Mouse (Mus musculus): ENCODE results near the gene Stxbp4. TPM values are rescaled to one million over a fixed set of nuclear protein-coding genes. Genes with fewer than 3 reads are reported as not detected.

Gene Stxbp4
- 6.4 and 6.7 TPM in 2 replicates for polyA plus RNA-seq (2015; fragmentation: Nextera tagmentation; extraction: Ambion mirVana)

- H3K27me3 ChIP-seq, result no peaks in the 10 kb centered on the region
- no peaks in the 10 kb centered on the region for H3K9me3 ChIP-seq (replicated peaks)
- peak within 1 kb of the TSS; percentile 81 for H3K4me2 ChIP-seq
- H3K27ac ChIP-seq (replicated peaks), result peak within 1 kb of the TSS; percentile 92
- H3K9ac ChIP-seq, result peak within 1 kb of the TSS; percentile 98
- H3K36me3 ChIP-seq (replicated peaks), result peaks cover 24% of the 10 kb centered on the region
- H3K4me1 ChIP-seq (replicated peaks), result peaks cover 38% of the 10 kb centered on the region
- peak within 1 kb of the TSS; percentile 98 for H3K4me3 ChIP-seq (replicated peaks)
- WGBS (ENCODE audit: insufficient replicate concordance), result under 1% methylated on average over 48 of the region's 48 CpGs
- peak; percentile 92 for ATAC-seq (ENCODE audit: insufficient read depth)
These were observed at the start of gene Stxbp4, which contains the start of gene Cox11 for GRCm38 (mm10) chr11:90637440-90638311. TSS of gene Stxbp4 (minus strand) at chr11:90638084. TSS of gene Cox11 (plus strand) at chr11:90638173.

DNA sequence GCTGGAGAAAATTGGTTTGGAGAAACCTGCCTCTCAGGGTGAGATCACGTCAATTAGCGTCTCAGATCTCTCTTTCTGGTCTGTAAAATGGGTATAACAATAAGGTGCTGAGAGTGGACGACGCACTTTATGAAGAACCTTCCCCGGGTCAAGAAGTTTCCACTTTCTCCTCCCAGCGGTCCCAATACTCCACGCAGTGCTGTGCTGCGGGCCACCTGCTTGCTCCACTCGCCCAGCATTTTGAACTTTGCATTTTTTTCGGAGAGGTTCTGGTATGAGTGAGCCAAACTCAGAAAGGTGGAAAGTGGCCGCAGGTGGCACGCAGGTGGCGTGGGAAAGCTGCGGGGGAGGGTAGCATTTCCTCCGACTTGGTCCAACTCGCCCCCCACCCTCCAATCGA, 49.2 kb upstream of the Stxbp4 start:
- H3K9me3 ChIP-seq (replicated peaks), result no peaks in the 10 kb centered on the region
- H3K4me1 ChIP-seq (replicated peaks), result peaks cover 49% of the 10 kb centered on the region
- WGBS (ENCODE audit: insufficient replicate concordance), result under 1% methylated on average over 17 of the region's 17 CpGs
- peak overlapping the region; percentile 81 for H3K9ac ChIP-seq
- ATAC-seq (ENCODE audit: insufficient read depth), result peak; percentile 79
- H3K27ac ChIP-seq (replicated peaks), result peak overlapping the region; percentile 81
- peak overlapping the region; percentile 94 for H3K4me2 ChIP-seq
- peak overlapping the region; percentile 84 for H3K4me3 ChIP-seq (replicated peaks)
- H3K27me3 ChIP-seq, result no peaks in the 10 kb centered on the region
- peaks cover 27% of the 10 kb centered on the region for H3K36me3 ChIP-seq (replicated peaks)

DNA sequence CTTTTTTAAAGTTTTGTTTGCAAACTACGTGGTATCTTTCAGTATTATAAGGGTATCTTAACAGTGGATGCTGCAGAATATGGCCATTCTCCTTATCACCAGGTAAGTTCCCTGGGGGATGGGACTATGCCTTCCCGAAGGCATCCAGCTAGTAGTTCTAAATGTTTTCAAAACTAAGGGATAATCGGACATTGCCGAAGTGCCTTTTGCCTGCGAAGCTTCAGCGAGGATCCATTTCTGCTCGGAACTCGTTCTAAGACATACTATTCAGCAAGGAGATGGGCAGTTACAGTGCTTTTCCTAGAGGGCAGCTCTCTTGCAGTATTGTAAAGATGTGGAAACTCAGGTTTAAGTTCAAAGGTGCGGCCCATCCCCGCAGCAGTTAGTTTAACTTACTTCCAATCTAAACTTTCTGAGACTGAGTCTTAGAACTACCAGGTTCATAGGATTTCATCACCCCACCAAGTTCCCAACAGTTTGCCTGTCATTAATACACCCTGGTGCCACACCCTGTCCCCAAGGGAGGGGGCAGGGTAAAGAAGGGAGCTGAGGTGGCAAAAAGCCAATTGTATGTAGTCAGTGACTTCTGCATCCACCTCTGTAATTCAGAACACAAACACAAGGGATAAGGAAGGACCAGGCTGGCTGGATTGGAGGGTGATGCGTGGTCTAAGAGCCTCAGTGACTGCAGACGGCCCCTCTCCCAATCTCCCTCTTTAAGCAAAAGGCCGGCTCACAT, 48.6 kb upstream of the Stxbp4 start:
- peaks cover 46% of the 10 kb centered on the region for H3K4me1 ChIP-seq (replicated peaks)
- no peaks in the 10 kb centered on the region for H3K9me3 ChIP-seq (replicated peaks)
- H3K9ac ChIP-seq, result peak overlapping the region; percentile 81
- H3K36me3 ChIP-seq (replicated peaks), result peaks cover 31% of the 10 kb centered on the region
- H3K4me3 ChIP-seq (replicated peaks), result peak overlapping the region; percentile 84
- peak overlapping the region; percentile 81 for H3K27ac ChIP-seq (replicated peaks)
- H3K27me3 ChIP-seq, result no peaks in the 10 kb centered on the region
- WGBS (ENCODE audit: insufficient replicate concordance), result 59% methylated on average over 13 of the region's 13 CpGs
- peak overlapping the region; percentile 94 for H3K4me2 ChIP-seq
- ATAC-seq (ENCODE audit: insufficient read depth), result peak; percentile 70

DNA sequence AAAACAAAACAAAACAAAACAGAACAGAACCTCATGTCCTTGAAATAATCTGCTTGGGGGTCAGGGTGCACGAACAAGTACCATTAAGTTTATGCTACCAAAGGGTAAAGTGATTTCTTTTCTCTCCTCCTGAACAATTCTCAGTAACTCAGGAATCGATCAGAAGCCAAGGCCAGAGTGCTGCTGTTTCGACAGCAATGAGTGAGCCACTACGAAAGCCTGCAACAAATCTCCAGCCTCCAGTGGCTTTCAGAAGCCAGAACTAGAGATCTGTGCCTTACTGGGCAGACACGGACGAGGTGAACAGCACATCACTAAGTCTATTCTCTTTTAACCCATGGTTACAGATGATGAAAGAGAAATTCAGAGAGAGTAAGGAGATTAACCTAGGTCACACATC, 47.3 kb upstream of the Stxbp4 start:
- no peaks in the 10 kb centered on the region for H3K9me3 ChIP-seq (replicated peaks)
- H3K4me1 ChIP-seq (replicated peaks), result peaks cover 38% of the 10 kb centered on the region
- H3K36me3 ChIP-seq (replicated peaks), result peaks cover 44% of the 10 kb centered on the region
- H3K27me3 ChIP-seq, result no peaks in the 10 kb centered on the region
- H3K27ac ChIP-seq (replicated peaks), result no peak overlapping the region
- 60% methylated on average over 6 of the region's 6 CpGs for WGBS (ENCODE audit: insufficient replicate concordance)
- peak overlapping the region; percentile 20; the same call in 1 of the 2 replicates for H3K9ac ChIP-seq
- H3K4me3 ChIP-seq (replicated peaks), result 0 out of 2 replicates have a peak overlapping the region, but pooled peaks have one; percentile 84
- H3K4me2 ChIP-seq, result peak overlapping the region; percentile 94
- ATAC-seq (ENCODE audit: insufficient read depth), result no peak

GRCm38 (mm10) chr11:90684765-90685164, 46.9 kb upstream of the Stxbp4 start:
- H3K27ac ChIP-seq (replicated peaks), result no peak overlapping the region

GRCm38 (mm10) chr11:90681171-90681570, 43.3 kb upstream of the Stxbp4 start:
- ATAC-seq (ENCODE audit: insufficient read depth), result no peak
- no peak overlapping the region for H3K27ac ChIP-seq (replicated peaks)
- H3K4me1 ChIP-seq (replicated peaks), result peaks cover 47% of the 10 kb centered on the region
- H3K36me3 ChIP-seq (replicated peaks), result peaks cover 78% of the 10 kb centered on the region
- no peaks in the 10 kb centered on the region for H3K9me3 ChIP-seq (replicated peaks)
- H3K9ac ChIP-seq, result no peak overlapping the region
- no peaks in the 10 kb centered on the region for H3K27me3 ChIP-seq
- H3K4me3 ChIP-seq (replicated peaks), result no peak overlapping the region
- H3K4me2 ChIP-seq, result no peak overlapping the region

More at GRCm38 (mm10) chr11:90684765-90685164, 46.9 kb upstream of the Stxbp4 start:
- Histone ChIP-seq H3K9ac (no peak overlapping the region), H3K4me3 (replicated peaks) (no peak overlapping the region), H3K4me1 (replicated peaks) (peaks cover 38% of the 10 kb centered on the region), H3K9me3 (replicated peaks) (no peaks in the 10 kb centered on the region), H3K36me3 (replicated peaks) (peaks cover 48% of the 10 kb centered on the region), H3K27me3 (no peaks in the 10 kb centered on the region), H3K4me2 (peak overlapping the region; percentile 94)
- 36% methylated on average over 6 of the region's 6 CpGs for WGBS (ENCODE audit: insufficient replicate concordance)
- ATAC-seq (ENCODE audit: insufficient read depth), result no peak

GRCm38 (mm10) chr11:90678582-90678981, 40.7 kb upstream of the Stxbp4 start:
- Histone ChIP-seq H3K4me1 (replicated peaks) (peaks cover 46% of the 10 kb centered on the region), H3K4me3 (replicated peaks) (peak overlapping the region; percentile 64), H3K27ac (replicated peaks) (peak overlapping the region; percentile 97), H3K36me3 (replicated peaks) (peaks cover 77% of the 10 kb centered on the region), H3K27me3 (no peaks in the 10 kb centered on the region), H3K4me2 (peak overlapping the region; percentile 71), H3K9ac (no peak overlapping the region), H3K9me3 (replicated peaks) (no peaks in the 10 kb centered on the region)
- no peak for ATAC-seq (ENCODE audit: insufficient read depth)
- 87% methylated on average over 5 of the region's 5 CpGs for WGBS (ENCODE audit: insufficient replicate concordance)

DNA sequence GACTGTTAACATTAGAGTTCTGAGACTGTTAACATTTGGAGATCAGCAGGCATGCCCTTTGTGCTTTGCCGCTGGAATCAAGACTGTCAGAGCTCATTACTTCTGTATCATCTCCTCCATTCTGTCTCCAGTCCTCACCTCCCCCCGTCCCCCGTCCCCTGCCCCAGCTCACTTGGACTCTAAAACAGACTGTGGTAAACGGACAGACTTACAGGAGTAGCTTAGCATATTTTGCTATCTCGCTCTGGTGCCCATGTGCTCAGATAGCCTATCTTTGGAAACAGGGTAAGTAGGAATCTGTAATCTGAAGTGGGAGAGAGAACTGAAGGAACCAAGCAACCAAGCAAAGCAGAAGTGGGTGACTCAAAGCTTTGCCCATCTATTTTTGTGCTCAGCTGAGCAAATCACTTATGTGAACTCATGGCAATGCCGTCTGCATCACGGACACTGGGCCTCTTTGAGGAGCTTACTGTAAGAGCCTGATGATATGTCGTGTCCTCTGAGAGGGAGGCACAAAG, 39.9 kb upstream of the Stxbp4 start:
- Histone ChIP-seq H3K36me3 (replicated peaks) (peaks cover 78% of the 10 kb centered on the region), H3K9me3 (replicated peaks) (no peaks in the 10 kb centered on the region), H3K4me1 (replicated peaks) (peaks cover 50% of the 10 kb centered on the region), H3K4me2 (peak overlapping the region; percentile 71), H3K9ac (peak overlapping the region; percentile 46), H3K27ac (replicated peaks) (peak overlapping the region; percentile 97), H3K4me3 (replicated peaks) (peak overlapping the region; percentile 64), H3K27me3 (no peaks in the 10 kb centered on the region)
- 61% methylated on average over 8 of the region's 8 CpGs for WGBS (ENCODE audit: insufficient replicate concordance)
- ATAC-seq (ENCODE audit: insufficient read depth), result no peak

DNA sequence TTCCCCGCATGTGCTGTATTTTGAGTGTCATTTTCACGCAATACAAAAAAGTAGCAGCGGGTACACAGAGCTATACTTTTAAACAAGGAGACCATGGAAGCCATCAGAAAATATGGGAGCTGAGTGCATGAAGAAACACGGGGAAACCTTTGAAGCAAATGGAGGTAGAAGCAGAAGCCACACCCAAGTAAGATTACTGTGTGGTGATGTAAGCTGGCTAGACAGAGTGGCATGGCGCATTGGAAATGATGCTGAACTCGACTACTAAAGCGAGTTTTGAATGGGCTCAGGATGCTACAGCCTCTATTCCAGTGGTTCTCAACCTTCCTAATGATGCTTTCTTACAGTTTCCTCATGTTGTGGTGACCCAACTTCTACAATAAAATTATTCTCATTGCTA, 39.1 kb upstream of the Stxbp4 start:
- Histone ChIP-seq H3K9ac (peak overlapping the region; percentile 73), H3K9me3 (replicated peaks) (no peaks in the 10 kb centered on the region), H3K4me2 (peak overlapping the region; percentile 71), H3K36me3 (replicated peaks) (peaks cover 77% of the 10 kb centered on the region), H3K4me3 (replicated peaks) (peak overlapping the region; percentile 64), H3K4me1 (replicated peaks) (peaks cover 54% of the 10 kb centered on the region), H3K27ac (replicated peaks) (peak overlapping the region; percentile 97), H3K27me3 (no peaks in the 10 kb centered on the region)
- no peak for ATAC-seq (ENCODE audit: insufficient read depth)
- WGBS (ENCODE audit: insufficient replicate concordance), result 77% methylated on average over 7 of the region's 7 CpGs

- H3K9ac ChIP-seq, result peak overlapping the region; percentile 73
- H3K27ac ChIP-seq (replicated peaks), result peak overlapping the region; percentile 97
- no peaks in the 10 kb centered on the region for H3K9me3 ChIP-seq (replicated peaks)
- ATAC-seq (ENCODE audit: insufficient read depth), result peak; percentile 98
- H3K36me3 ChIP-seq (replicated peaks), result peaks cover 71% of the 10 kb centered on the region
- H3K27me3 ChIP-seq, result no peaks in the 10 kb centered on the region
- H3K4me1 ChIP-seq (replicated peaks), result peaks cover 54% of the 10 kb centered on the region
- H3K4me2 ChIP-seq, result peak overlapping the region; percentile 71
- WGBS (ENCODE audit: insufficient replicate concordance), result 11% methylated on average over 5 of the region's 5 CpGs
- peak overlapping the region; percentile 64 for H3K4me3 ChIP-seq (replicated peaks)
These were observed 37.7 kb upstream of the Stxbp4 start for GRCm38 (mm10) chr11:90675479-90676110.

Measured in liver, embryonic 15.5 days (tissue).